Mouse (Mus musculus): ENCODE results near the gene Rpl10a. TPM values are rescaled to one million over a fixed set of nuclear protein-coding genes. Genes with fewer than 3 reads are reported as not detected.

Rpl10a gene
- total and polyA plus RNA-seq, 3 experiments, result 2,044 to 2,803 TPM; not detected in 1

GRCm38 (mm10) chr17:28281866-28282441 is 46.3 kb upstream of the Rpl10a start (continued):
- no peak for TF ChIP-seq ZNF384 (IDR thresholded peaks at IDR 0.05; ENCODE audit: low read depth, low read length)

- TF ChIP-seq TCF12 (IDR thresholded peaks at IDR 0.05; ENCODE audit: low read depth, low read length) (no peak), CHD2 (IDR thresholded peaks at IDR 0.05; ENCODE audit: low read length) (no peak), CTCF (IDR thresholded peaks at IDR 0.05 in 2 of 3, conservative IDR thresholded peaks at IDR 0.05 in 1 of 3; ENCODE audit: control insufficient read depth in 1 of 3, insufficient read depth in 1 of 3, low read depth in 2 of 3, low read length in 3 of 3, poor library complexity in 1 of 3, severe bottlenecking in 1 of 3) (no peak), TAL1 (IDR thresholded peaks at IDR 0.05; ENCODE audit: low read length) (no peak), MYC (IDR thresholded peaks at IDR 0.05; ENCODE audit: low read depth, low read length) (no peak), MXI1 (IDR thresholded peaks at IDR 0.05; ENCODE audit: low read depth, low read length) (no peak), ELF1 (IDR thresholded peaks at IDR 0.05; ENCODE audit: low read depth, low read length) (no peak), NRF1 (IDR thresholded peaks at IDR 0.05; ENCODE audit: insufficient read depth, low read depth, low read length, poor library complexity, severe bottlenecking) (no peak), SIN3A (IDR thresholded peaks at IDR 0.05; ENCODE audit: low read length) (no peak), BHLHE40 (IDR thresholded peaks at IDR 0.05; ENCODE audit: borderline replicate concordance, low read depth, low read length) (no peak), MAZ (IDR thresholded peaks at IDR 0.05; ENCODE audit: low read depth, low read length) (no peak), NELFE (IDR thresholded peaks at IDR 0.05; ENCODE audit: low read depth, low read length) (no peak), GABPA (IDR thresholded peaks at IDR 0.05; ENCODE audit: low read depth, low read length) (no peak), ZKSCAN1 (IDR thresholded peaks at IDR 0.05; ENCODE audit: low read depth, low read length) (no peak), USF1 (IDR thresholded peaks at IDR 0.05; ENCODE audit: low read depth, low read length) (no peak), MAFK (IDR thresholded peaks at IDR 0.05; ENCODE audit: borderline replicate concordance, low read depth, low read length) (no peak), ZC3H11A (IDR thresholded peaks at IDR 0.05; ENCODE audit: low read depth, low read length) (no peak), EP300 (IDR thresholded peaks at IDR 0.05; ENCODE audit: low read depth in 1 of 2, low read length in 2 of 2) (no peak), ETS1 (IDR thresholded peaks at IDR 0.05; ENCODE audit: low read depth, low read length) (no peak)
- Histone ChIP-seq H3K27ac (ENCODE audit: control insufficient read depth, low read depth, low read length) (no peak overlapping the region), H3K27me3 (ENCODE audit: control insufficient read depth in 1 of 2, insufficient read depth in 2 of 2, low read length in 2 of 2) (no peaks in the 10 kb centered on the region), H3K9me3 (replicated peaks; ENCODE audit: insufficient read depth, low read length) (no peaks in the 10 kb centered on the region), H3K4me1 (ENCODE audit: control insufficient read depth in 1 of 2, insufficient read depth in 2 of 2, low read length in 2 of 2) (peaks cover 0 to 9% of the 10 kb centered on the region in 2 experiments; a peak in 2 of 4 replicates), H3K36me3 (ENCODE audit: control insufficient read depth in 1 of 2, insufficient read depth in 2 of 2, low read length in 2 of 2) (no peaks in the 10 kb centered on the region), H3K4me3 (ENCODE audit: control insufficient read depth in 1 of 2, insufficient read depth in 1 of 2, low read depth in 2 of 2, low read length in 2 of 2) (no peak overlapping the region), H3K9ac (ENCODE audit: control insufficient read depth, low read depth, low read length, poor library complexity, severe bottlenecking) (no peak overlapping the region), H3K79me2 (ENCODE audit: control insufficient read depth, insufficient read depth, low read length, poor library complexity) (no peaks in the 10 kb centered on the region)
- DNase-seq (ENCODE audit: low read depth, low spot score), result no peak
Observed at GRCm38 (mm10) chr17:28283199-28283598, 45.1 kb upstream of the Rpl10a start.
